Mouse (Mus musculus) MEL (cell line): ENCODE data around the gene Stpg2.

Source experiments
- CHD1 ChIP-seq: IDR thresholded peaks from 2 replicates; pipeline ENCODE4 v1.6.1; 2012; ENCODE audit warnings: low read depth, mild to moderate bottlenecking, inconsistent platforms, low read length, improper control_type of control experiment
- CTCF ChIP-seq, 3 experiments: IDR thresholded peaks in 2 of 3; conservative IDR thresholded peaks in 1 of 3; 2 replicates each; pipeline ENCODE4 v1.5.1; 2011 to 2012; ENCODE audit warnings: low read length in 3 of 3, low read depth in 2 of 3, mild to moderate bottlenecking in 2 of 3, improper control_type of control experiment in 1 of 3, inconsistent platforms in 1 of 3, mixed read lengths in 1 of 3, moderate library complexity in 1 of 3; ENCODE audit not compliant: control insufficient read depth in 1 of 3, insufficient read depth in 1 of 3, poor library complexity in 1 of 3, severe bottlenecking in 1 of 3
- HCFC1 ChIP-seq: IDR thresholded peaks from 2 replicates; pipeline ENCODE4 v1.6.1; 2012; ENCODE audit warnings: low read depth, mild to moderate bottlenecking, inconsistent platforms, low read length, improper control_type of control experiment, moderate library complexity
- JUND ChIP-seq: IDR thresholded peaks from 2 replicates; pipeline ENCODE4 v1.6.1; 2011; ENCODE audit warnings: low read depth, mild to moderate bottlenecking, improper control_type of control experiment, low read length
- MYB ChIP-seq: IDR thresholded peaks from 2 replicates; pipeline ENCODE4 v1.6.1; 2011; ENCODE audit warnings: mild to moderate bottlenecking, low read depth, low read length, improper control_type of control experiment
- NRF1 ChIP-seq: IDR thresholded peaks from 2 replicates; pipeline ENCODE4 v1.6.1; 2014; ENCODE audit warnings: low read depth, mild to moderate bottlenecking, inconsistent platforms, low read length, improper control_type of control experiment, moderate library complexity; ENCODE audit not compliant: poor library complexity, insufficient read depth, severe bottlenecking
- POLR2A ChIP-seq, 2 experiments: IDR thresholded peaks; 2 replicates each; pipeline ENCODE4 v1.6.1; 2011 to 2012; ENCODE audit warnings: low read length in 2 of 2, mild to moderate bottlenecking in 2 of 2, control low read depth in 1 of 2, improper control_type of control experiment in 1 of 2, low read depth in 1 of 2, moderate library complexity in 1 of 2; ENCODE audit not compliant: control insufficient read depth in 1 of 2, insufficient read depth in 1 of 2, poor library complexity in 1 of 2
- RCOR1 ChIP-seq: IDR thresholded peaks from 2 replicates; pipeline ENCODE4 v1.6.1; 2012; ENCODE audit warnings: low read depth, mild to moderate bottlenecking, inconsistent platforms, low read length, improper control_type of control experiment
- ZC3H11A ChIP-seq: IDR thresholded peaks from 2 replicates; pipeline ENCODE4 v1.6.1; 2012; ENCODE audit warnings: low read depth, mild to moderate bottlenecking, inconsistent platforms, low read length, improper control_type of control experiment
- ZKSCAN1 ChIP-seq: IDR thresholded peaks from 2 replicates; pipeline ENCODE4 v1.6.1; 2012; ENCODE audit warnings: low read depth, mild to moderate bottlenecking, inconsistent platforms, low read length, improper control_type of control experiment, moderate library complexity
- ZNF384 ChIP-seq: IDR thresholded peaks from 2 replicates; pipeline ENCODE4 v1.6.1; 2012; ENCODE audit warnings: low read depth, mild to moderate bottlenecking, inconsistent platforms, low read length, improper control_type of control experiment

- TF ChIP-seq HCFC1 (no peak), JUND (no peak), POLR2A (IDR thresholded peaks at IDR 0.05; ENCODE audit: control insufficient read depth in 1 of 2, insufficient read depth in 1 of 2, low read depth in 1 of 2, low read length in 2 of 2, poor library complexity in 1 of 2) (no peak), ZC3H11A (no peak), CTCF (IDR thresholded peaks at IDR 0.05 in 2 of 3, conservative IDR thresholded peaks at IDR 0.05 in 1 of 3; ENCODE audit: control insufficient read depth in 1 of 3, insufficient read depth in 1 of 3, low read depth in 2 of 3, low read length in 3 of 3, poor library complexity in 1 of 3, severe bottlenecking in 1 of 3) (no peak), ZKSCAN1 (no peak), RCOR1 (no peak), MYB (no peak), ZNF384 (no peak), NRF1 (no peak), CHD1 (no peak)
These were observed 7.1 kb upstream of the Stpg2 start for GRCm38 (mm10) chr3:139198412-139198811.
